Mouse (Mus musculus) kidney, adult 2 months (tissue): ENCODE results near the gene Vpreb3. TPM values are rescaled to one million over a fixed set of nuclear protein-coding genes. Genes with fewer than 3 reads are reported as not detected.

Experiments used
- DNase-seq: peaks from one replicate; pipeline ENCODE4 v3.0.0; 2021
- H3K27ac ChIP-seq: fragments of 200-500 bp; 2 replicates; pipeline ENCODE4 v1.5.1; 2012; ENCODE audit warnings: low read depth, low read length, control low read depth, inconsistent platforms; ENCODE audit not compliant: insufficient read depth
- H3K27me3 ChIP-seq: fragments of 200-500 bp; replicated peaks from 2 replicates; pipeline ENCODE4 v1.6.1; 2012; ENCODE audit warnings: mild to moderate bottlenecking, moderate library complexity, low read length, inconsistent platforms; ENCODE audit not compliant: control insufficient read depth, insufficient read depth
- H3K36me3 ChIP-seq: fragments of 200-500 bp; 2 replicates; pipeline ENCODE4 v1.6.1; 2012; ENCODE audit warnings: mild to moderate bottlenecking, moderate library complexity, low read length, inconsistent platforms; ENCODE audit not compliant: control insufficient read depth, insufficient read depth
- H3K4me1 ChIP-seq: fragments of 200-500 bp; 2 replicates; pipeline ENCODE4 v1.6.1; 2011; ENCODE audit warnings: low read length; ENCODE audit not compliant: control insufficient read depth, insufficient read depth
- H3K4me3 ChIP-seq: fragments of 200-500 bp; 2 replicates; pipeline ENCODE4 v1.5.1; 2011; ENCODE audit warnings: mild to moderate bottlenecking, low read depth, low read length, control low read depth; ENCODE audit not compliant: insufficient read depth
- CTCF ChIP-seq: fragments of 200-500 bp; conservative IDR thresholded peaks from 2 replicates; pipeline ENCODE4 v1.5.1; 2011; ENCODE audit warnings: low read depth, mild to moderate bottlenecking, control low read depth, low read length, moderate library complexity, mixed read lengths; ENCODE audit not compliant: insufficient read depth, insufficient read length
- POLR2A ChIP-seq: fragments of 200-500 bp; IDR thresholded peaks from one replicate; pipeline ENCODE4 v1.6.1; 2011; ENCODE audit warnings: low read depth, low read length, control low read depth
- WGBS: fragments of 180-500 bp; shearing (Covaris S2); methylation state at CpG from one replicate; pipeline ENCODE4 v1.1.7; 2018; 5-methylcytosine and 5-hydroxymethylcytosine counted together
- polyA plus RNA-seq: library from polyadenylated mRNA; depleted of rRNA; stranded (reverse); fragments of >200 nt; gene quantifications from 2 replicates; pipeline ENCODE4 v1.2.3, GENCODE M21; 2012

Gene Vpreb3
- polyA plus RNA-seq, 1 experiment = 3.8 TPM

DNA sequence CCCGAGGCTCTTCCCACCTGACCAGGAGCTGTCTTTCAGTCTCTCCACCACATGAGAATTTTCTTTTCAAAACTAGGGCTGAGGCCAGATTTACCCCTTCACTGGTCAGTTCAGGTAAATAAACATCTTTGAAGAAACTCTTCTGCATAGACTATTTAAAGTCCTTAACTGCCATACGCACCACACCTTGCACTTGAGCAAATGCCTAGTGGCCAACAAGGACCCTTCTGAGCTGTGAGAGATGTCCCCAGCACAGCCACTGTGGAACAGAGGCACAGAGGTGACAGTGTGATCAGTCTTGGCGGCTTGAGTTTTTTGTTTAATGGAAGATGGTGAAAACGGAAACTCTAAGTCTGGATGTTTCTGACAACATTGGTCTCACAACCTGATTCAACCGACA is 23.8 kb upstream of the Vpreb3 start:
- Histone ChIP-seq H3K4me3 (no peak overlapping the region), H3K27ac (no peak overlapping the region), H3K4me1 (peaks cover 8% of the 10 kb centered on the region; the same call in 1 of the 2 replicates), H3K36me3 (no peaks in the 10 kb centered on the region), H3K27me3 (no peaks in the 10 kb centered on the region)
- 78% methylated on average over 5 of the region's 5 CpGs for WGBS
- no peak for DNase-seq
- TF ChIP-seq CTCF = no peak
- no peak for TF ChIP-seq POLR2A

DNA sequence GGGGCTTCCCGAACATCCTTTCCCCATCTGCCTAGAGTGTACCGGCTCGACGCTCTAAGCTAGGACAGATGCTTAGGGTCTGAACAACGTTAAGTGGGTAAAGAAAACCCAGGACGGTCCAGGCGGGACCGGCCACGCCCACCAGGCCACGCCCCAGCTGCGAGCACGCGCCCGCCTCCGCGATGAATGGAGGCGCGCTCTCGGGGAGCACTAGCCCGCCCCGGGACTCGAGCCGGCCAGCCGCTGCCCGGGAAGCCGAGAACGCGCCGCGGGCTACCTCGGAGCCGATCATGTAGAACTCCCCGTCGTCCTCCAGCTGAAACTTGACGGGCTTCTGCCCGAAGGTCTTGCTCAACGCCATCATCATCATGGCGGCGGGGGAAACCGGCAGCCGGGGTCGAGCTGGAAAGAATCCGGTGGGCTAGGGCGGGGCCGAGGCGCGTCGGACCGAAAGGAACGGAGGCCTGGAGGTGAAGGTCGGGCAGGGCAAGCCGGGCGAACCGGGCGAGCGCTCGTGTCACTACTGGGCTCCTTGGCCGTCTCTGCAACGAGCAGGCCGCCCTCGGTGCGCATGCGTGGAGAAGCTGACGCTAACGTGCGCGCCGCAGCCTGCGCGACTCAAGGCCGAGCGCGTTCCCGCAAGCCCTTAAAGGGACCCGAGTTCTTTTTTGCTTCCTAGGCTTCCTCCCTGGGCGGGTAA is 21.7 kb upstream of the Vpreb3 start, which contains the start of gene Smarcb1:
Gene Smarcb1 (minus strand): TSS at position 592 of the 700 bp plus-strand sequence.
- peak within 1 kb of the TSS; percentile 86 for H3K27ac ChIP-seq
- peak; percentile 97 for DNase-seq
- TF ChIP-seq CTCF = no peak
- peak; percentile 44 for TF ChIP-seq POLR2A
- H3K36me3 ChIP-seq = no peaks in the 10 kb centered on the region
- WGBS = under 1% methylated on average over 76 of the region's 76 CpGs
- peak within 1 kb of the TSS; percentile 76 for H3K4me3 ChIP-seq
- no peaks in the 10 kb centered on the region for H3K27me3 ChIP-seq
- H3K4me1 ChIP-seq = peaks cover 8% of the 10 kb centered on the region; the same call in 1 of the 2 replicates

DNA sequence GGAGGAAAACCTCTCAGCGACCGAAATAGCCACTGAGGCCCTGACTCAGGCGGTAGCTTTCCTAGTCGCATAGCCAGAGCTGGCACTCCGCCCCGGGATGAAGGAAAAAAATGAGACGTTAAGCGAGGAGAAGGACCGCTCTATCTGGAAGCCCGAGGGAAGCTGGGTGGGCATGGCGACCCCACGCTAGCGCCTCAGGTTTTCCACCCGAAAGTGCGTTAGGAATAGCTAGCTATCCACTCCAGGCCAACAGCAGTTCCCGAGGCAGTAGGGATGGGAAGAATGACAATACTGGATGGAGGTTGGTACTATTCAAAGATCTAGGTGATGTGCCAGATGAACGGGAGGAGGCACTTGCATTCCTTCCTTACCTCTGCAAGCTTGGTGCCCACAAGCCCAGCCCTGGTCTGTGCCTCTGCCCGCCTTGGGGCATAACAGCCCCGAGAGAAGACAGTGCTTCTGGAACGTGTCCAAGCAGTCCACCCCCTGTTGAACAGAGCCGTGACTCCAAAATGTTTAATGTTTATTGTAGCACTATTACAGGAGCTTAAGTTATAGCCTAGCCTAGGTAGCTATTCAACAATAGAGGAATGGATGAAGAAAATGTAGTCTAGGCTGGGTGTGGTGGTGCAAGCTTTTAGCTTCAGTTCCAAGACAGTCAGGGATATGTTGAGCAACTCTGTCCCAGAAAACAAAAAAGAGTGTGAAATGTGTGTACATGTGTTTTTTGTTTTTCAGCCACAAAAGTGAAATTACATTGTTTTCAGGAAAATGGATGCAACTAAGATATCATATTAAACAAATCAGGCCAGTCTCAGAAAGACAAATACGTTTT is 20.9 kb upstream of the Vpreb3 start:
- no peak for TF ChIP-seq CTCF
- Histone ChIP-seq H3K4me1 (peaks cover 8% of the 10 kb centered on the region; the same call in 1 of the 2 replicates), H3K27me3 (no peaks in the 10 kb centered on the region), H3K27ac (peak overlapping the region; percentile 73), H3K36me3 (no peaks in the 10 kb centered on the region), H3K4me3 (peak overlapping the region; percentile 76)
- WGBS = 4% methylated on average over 22 of the region's 22 CpGs
- DNase-seq = peak; percentile 32

DNA sequence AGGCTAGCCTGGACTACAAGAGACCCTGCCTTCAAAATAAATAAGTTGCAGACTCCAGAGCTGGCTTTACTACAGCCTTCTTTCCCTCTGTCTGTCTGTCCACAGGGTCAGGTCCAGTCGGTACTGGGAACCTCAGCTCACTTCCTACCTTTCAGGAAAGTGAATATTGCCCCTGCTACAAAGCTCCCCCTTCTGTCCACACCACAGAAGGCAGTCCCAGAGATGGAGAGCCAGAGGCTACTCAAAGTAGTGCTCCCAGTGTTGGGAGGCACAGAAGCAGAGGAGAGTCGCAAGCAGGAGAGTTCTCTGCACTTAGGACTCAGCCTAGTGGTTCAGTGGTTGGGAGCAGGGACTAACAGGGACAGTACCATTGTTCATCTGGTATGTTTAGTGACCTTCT is 18.5 kb upstream of the Vpreb3 start:
- 52% methylated on average over 2 of the region's 2 CpGs for WGBS

DNA sequence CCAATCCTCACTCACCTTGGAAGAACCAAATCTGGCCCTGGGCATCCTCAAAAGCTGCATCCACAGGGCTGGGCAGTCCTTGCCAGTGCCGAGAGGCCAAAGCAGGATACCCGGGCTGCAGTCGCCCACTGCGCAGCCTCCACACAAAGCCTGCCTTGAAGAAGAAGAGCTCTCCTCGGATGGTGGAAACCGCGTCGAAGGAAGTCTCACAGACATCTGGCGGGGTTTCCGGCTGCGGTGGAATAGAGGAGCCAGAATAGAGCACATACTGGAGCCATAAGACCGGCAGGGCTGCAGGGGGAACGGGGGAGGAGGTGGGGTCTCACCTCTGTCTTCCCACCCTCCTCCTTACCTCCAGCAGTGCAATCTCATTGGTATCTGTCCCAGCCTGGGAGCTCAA is 16.5 kb upstream of the Vpreb3 start:
- DNase-seq = no peak
- Histone ChIP-seq H3K4me3 (no peak overlapping the region), H3K27me3 (no peaks in the 10 kb centered on the region), H3K36me3 (no peaks in the 10 kb centered on the region), H3K27ac (no peak overlapping the region), H3K4me1 (peaks cover 10% of the 10 kb centered on the region; the same call in 1 of the 2 replicates)
- 86% methylated on average over 13 of the region's 13 CpGs for WGBS
- TF ChIP-seq CTCF (no peak), POLR2A (no peak)

More for the DNA sequence above, 18.5 kb upstream of the Vpreb3 start:
- no peak overlapping the region for H3K4me3 ChIP-seq
- peaks cover 4% of the 10 kb centered on the region; the same call in 1 of the 2 replicates for H3K4me1 ChIP-seq
- peak; percentile 25 for DNase-seq
- TF ChIP-seq CTCF = peak; percentile 46
- TF ChIP-seq POLR2A = no peak
- no peaks in the 10 kb centered on the region for H3K36me3 ChIP-seq
- no peaks in the 10 kb centered on the region for H3K27me3 ChIP-seq
- no peak overlapping the region for H3K27ac ChIP-seq

DNA sequence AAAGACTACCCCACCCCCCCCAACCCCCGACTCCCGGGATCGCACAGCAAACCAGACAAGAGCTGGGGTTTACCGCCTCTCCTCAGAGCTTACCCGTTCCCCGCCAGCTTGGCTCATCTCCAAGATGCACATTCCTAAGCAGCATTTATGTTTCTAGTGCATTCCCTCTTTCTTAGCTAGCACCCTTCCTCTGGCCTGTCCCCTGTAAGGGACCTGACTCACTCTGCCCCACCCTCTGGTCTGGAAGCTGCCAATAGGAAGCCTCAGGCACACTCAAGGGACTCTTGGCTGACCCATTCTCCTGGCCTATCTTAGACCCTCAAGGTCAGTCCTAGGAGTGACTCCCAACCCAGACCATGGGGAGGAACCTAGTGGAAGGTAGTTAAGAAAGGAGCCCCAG is 12.6 kb upstream of the Vpreb3 start:
- TF ChIP-seq POLR2A = no peak
- no peak for TF ChIP-seq CTCF
- no peak overlapping the region for H3K27ac ChIP-seq

DNA sequence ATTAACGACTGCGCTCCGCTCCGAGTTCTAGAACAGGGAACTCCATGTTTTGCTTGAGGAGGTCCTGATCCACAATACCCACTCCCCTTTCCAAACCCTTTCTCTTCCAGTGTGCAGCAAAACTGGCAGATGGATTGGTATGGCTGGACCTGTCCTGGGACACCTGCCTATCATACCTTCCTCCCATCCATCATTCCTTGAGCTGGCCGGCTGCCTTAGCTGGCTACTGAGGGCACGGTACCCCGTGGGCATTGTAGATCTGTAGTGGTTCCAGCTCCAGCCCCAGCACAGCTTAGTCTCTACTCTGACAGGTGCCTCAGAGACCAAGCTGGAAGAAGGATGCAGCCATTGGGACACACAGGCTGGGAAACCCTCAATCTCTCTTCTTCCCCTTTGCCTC is 11.5 kb upstream of the Vpreb3 start:
- no peak for DNase-seq
- no peak overlapping the region for H3K27ac ChIP-seq
- no peaks in the 10 kb centered on the region for H3K36me3 ChIP-seq
- WGBS = 45% methylated on average over 7 of the region's 7 CpGs
- no peaks in the 10 kb centered on the region for H3K27me3 ChIP-seq
- TF ChIP-seq POLR2A = no peak
- TF ChIP-seq CTCF = no peak
- H3K4me1 ChIP-seq = peaks cover 14% of the 10 kb centered on the region
- peak overlapping the region; percentile 62; the same call in 1 of the 2 replicates for H3K4me3 ChIP-seq

More for the DNA sequence above, 12.6 kb upstream of the Vpreb3 start:
- Histone ChIP-seq H3K27me3 (no peaks in the 10 kb centered on the region), H3K36me3 (no peaks in the 10 kb centered on the region), H3K4me1 (peaks cover 12% of the 10 kb centered on the region), H3K4me3 (peak overlapping the region; percentile 0; the same call in 1 of the 2 replicates)
- peak; percentile 51 for DNase-seq
- 4% methylated on average over 6 of the region's 6 CpGs for WGBS
